Mouse (Mus musculus) left cerebral cortex, adult 18-20 months (tissue): Measurements from ENCODE around the gene Thrap3. TPM values are rescaled to one million over a fixed set of nuclear protein-coding genes. Genes with fewer than 3 reads are reported as not detected.

Experiments
- DNase-seq, 2 experiments: peaks; one replicate each; pipeline ENCODE4 v3.0.0; 2021 to 2022; ENCODE audit warnings: low spot score in 2 of 2, mixed read lengths in 1 of 2
- long read RNA-seq, 2 experiments: library from polyadenylated mRNA; stranded (forward); transcript quantifications; one replicate each; pipeline ENCODE4 v2.0.0; 2021
- total RNA-seq, 2 experiments: library from RNA; stranded (reverse); gene quantifications; 2 replicates each; pipeline ENCODE4 v1.2.3; 2021

Thrap3 gene
- 100 to 1,000 TPM; 132 to 156 TPM for total RNA-seq
- long read RNA-seq, experiment 1, full-length matches to known transcripts: 11 of 34 reads
- long read RNA-seq, experiment 1, partial matches to known transcripts: 6 of 34 reads
- long read RNA-seq, experiment 1, other reads (novel, unspliced or antisense): 17 of 34 reads
- long read RNA-seq, experiment 2, full-length matches to known transcripts: 11 of 30 reads
- long read RNA-seq, experiment 2, partial matches to known transcripts: 3 of 30 reads
- long read RNA-seq, experiment 2, other reads (novel, unspliced or antisense): 16 of 30 reads

DNA sequence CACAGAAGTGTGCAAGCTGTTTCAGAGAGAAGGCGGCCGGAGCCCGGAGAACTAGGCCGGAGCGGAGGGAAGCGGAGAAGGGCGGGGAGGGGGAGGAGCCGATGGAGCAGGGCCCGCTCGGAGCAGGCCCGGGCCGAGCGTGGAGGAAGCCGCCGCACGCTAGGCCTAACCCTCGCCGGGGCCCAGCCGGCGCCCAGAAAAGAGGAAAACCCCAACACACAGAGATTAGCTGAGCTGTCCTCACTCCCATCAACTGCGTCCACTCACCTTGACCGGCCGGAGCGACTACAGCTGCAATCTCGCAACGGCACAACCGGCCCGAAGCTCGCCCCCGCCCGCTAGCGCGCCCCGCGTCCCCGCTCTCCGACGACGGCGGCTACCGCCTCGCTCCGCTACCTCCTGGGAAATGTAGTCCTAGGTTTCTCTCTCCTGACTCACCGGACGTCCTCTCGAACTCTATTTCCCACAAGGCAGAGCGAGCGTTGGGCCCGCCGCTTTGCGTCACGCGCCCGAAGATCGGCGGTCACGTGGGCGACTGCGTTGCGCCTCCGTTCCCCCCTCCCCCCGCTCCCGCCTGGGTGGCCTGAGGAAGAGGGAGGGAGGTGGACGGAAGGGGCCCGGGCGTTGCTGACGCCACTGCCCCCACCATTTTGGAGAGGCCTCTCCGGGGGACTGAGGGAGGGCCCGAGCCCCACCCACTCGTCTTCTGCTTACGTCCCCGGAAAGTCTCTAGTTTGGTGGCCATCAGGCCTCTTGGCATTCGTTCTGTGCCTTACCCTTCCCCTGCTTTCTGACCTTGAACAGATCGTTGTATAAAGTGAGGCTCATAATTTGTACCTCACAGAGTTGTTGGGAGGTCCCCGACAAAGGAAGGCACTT, at the start of gene Thrap3:
TSS of gene Thrap3 (minus strand) at position 458 of the 879 bp plus-strand sequence.
- DNase-seq: peak; percentile 99

DNA sequence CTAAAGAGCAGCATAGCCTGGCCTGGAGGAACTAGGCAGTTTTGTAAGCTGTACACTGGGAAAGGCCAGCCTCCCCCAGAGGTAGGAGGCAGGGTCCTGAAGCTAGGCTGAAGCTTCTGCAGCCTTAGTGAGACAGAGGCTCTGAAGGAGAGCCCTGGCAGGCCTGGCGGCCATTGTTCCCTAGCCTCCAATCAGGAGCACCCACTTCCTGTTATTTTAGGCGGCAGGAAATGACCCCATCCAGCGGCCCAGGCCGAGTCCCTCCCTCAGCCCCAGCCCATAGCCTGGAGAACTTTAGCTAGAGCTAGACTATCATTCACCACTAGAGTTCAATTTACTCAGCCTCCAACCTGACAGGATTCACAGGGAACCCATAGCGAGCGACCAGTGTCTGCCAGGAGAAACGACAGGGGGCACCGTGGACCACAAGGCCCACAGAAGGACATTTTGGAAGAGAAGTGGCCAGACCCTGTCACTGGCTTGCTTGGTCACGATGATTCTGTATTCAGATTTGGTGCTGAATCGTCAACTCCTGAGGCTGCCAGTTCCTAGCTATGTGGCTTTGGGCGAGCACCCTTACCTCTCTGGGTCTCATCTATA, 49.2 kb upstream of the Thrap3 start:
- no peak for DNase-seq

DNA sequence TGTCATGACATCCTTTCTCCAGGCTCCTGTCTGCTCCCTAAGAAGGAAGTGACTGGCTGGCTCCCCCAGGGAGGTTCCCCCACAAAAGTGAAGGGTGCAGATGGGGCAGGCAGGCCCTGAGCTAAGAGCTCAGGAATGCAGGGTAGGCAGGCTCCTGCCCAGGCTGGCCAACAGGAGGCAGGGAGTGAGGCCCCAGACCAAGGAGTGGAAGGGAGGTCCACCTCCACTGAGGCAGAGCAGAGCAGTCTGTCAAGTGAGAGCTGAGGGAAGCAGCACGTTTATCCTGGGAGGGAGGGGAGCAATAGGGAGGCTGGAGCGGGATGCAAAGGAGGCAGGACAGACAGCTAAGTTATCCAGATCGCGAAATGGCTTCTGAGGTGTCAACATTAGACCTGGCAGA, 48.1 kb upstream of the Thrap3 start:
- no peak for DNase-seq

DNA sequence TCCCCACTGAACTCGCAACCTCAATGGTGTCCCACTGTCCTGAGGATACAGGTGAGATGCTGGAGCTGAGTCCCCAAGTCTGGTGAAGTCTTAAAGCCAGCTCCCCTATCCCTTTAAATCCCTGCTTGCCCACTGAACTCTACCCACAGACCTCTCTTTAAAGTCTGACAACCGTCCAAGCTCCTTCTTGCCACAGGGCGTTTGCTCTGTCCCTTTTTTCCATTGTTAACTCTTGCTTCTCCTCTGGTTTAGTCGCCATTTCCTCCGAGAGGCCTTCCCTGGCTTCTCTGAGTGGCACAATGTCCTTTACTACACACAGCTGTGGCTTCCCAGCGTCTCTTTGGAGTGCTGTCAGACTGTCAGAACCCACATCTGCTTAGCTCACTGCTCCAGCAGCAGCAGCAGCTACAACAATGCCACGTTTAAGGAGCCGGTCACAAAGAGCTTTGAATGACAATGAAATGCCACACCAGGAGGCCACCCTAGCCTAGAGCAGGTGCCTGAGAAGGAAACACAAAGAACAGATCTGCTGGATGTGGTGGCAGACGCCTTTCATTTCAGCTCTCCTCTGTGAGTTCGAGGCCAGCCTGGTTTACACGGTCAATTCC, 45.8 kb upstream of the Thrap3 start:
- DNase-seq: no peak

DNA sequence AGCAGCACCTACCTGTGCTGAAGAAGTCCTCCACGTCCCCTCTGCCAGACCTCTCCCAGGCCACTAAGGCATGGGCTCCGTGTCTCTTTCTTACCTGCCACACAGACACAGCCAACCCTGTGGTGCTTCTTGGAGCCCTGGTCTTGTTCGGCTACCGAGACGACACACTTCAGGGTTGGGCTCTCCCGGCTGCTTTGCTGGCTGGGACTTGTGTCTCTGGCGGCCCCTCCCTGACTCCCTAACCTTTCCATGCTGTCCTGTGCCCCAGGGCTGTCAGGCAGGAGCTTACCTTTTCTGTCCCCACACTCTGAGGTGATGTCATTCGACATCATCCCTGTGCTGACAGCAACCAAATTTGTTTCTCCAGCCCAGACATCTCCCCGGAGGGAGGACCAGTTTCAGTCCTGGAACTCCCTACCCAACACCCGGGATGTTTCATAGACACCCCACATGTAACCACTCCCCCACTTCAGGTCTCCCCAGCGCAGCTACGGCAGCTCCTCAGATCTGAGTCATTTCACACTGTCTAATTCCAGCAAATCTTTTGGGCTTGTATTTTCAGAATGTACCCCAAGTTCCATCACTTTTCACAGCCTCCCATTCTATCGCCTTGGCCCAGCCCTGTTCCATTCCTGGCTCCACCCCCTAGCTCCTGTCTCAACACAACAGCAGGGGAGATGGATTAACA, 43.8 kb upstream of the Thrap3 start:
- DNase-seq: peak in 1 of 2 experiments; percentile 71

DNA sequence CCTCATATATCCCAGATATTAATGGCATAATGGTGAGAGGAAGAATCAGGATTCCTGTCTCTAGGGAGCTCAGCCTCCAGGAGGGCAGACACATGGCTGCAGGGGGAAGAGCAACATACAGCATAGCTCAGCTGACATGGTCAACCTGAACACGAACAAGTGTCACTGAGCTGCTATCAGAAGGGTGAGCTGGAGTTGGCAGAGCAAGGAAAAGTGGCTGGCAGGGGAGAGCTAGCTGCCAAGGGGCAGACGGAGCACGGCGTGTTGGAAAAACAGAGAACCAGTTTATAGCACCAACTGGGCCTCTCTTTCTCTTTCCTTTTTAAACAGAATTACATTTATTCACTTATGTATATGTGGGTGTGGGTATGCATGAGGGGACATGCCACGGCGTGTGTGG, 40.0 kb upstream of the Thrap3 start:
- DNase-seq: no peak

DNA sequence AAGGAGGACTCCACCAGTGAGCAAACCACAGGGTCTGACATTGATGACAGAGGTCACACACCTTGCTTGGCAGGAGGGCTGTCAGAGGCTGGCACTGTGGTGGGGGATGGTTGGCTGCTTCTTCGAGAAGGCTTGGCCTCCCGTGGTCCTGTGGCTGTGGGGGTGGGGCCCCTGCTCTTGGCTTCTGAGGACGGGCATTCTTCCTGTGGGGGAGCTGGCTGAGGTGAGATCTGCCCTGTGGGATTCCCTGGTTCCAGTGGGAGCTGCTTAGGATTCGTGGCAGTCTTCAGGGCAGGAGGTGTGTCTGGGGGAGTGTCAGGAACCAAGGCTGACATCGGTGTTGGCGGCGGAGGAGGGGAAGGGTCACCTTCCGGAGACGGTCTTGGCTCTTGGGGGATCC, 39.4 kb upstream of the Thrap3 start:
- no peak for DNase-seq

DNA sequence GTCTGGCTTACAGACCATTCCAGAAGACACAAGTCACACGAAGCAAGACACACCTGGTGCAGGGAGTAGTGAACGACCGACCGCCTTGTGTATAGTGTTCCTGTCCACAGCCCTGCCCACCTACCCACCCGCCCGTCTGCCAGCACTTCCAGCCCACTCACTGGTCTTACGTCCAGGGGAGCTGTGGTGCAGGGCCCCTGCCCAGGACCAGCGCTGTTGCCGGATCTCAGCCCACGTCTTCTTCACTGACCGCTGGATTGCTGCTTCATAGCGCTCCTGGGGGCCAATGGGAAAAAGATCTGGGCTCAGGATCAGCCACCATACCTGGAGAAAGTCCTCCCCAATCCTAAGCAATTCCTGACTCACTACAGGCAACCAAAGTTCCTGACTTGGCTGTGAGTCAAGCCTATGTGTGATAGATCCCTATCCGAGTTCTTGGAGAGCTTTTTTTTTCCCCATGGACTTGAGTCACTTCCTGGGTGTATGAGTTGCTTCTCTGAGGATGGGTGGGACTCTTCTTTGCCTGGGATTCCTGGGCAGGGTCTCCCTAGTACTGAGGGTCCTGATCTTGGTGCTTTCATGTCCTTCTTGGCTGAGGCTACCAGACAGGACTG, 37.4 kb upstream of the Thrap3 start:
- no peak for DNase-seq

DNA sequence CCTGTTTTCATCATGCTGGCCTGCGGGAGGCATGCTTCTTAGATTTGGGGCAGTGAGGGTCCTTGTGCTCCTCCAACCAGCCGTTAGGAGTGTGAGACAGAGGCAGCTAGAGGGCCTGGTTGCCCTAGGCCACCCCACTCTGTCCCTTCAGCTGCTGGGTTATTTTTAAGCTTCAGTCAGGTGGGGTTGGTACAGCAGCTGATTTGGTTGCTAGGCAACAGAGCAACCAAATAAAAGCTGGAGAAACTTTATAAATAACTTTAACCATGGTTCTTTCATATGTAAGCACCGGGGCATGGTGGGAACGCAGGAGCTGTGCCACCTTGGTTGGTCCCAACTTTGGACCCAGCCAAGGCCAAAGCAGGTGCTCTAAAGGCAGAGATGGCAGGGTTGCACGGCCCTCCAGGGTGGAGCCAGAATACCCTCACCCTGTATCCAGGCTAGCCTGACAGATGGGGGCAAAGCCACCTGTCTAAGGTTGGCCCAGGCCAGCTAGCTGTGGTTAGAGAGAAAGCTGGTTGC, 35.2 kb upstream of the Thrap3 start:
- no peak for DNase-seq

DNA sequence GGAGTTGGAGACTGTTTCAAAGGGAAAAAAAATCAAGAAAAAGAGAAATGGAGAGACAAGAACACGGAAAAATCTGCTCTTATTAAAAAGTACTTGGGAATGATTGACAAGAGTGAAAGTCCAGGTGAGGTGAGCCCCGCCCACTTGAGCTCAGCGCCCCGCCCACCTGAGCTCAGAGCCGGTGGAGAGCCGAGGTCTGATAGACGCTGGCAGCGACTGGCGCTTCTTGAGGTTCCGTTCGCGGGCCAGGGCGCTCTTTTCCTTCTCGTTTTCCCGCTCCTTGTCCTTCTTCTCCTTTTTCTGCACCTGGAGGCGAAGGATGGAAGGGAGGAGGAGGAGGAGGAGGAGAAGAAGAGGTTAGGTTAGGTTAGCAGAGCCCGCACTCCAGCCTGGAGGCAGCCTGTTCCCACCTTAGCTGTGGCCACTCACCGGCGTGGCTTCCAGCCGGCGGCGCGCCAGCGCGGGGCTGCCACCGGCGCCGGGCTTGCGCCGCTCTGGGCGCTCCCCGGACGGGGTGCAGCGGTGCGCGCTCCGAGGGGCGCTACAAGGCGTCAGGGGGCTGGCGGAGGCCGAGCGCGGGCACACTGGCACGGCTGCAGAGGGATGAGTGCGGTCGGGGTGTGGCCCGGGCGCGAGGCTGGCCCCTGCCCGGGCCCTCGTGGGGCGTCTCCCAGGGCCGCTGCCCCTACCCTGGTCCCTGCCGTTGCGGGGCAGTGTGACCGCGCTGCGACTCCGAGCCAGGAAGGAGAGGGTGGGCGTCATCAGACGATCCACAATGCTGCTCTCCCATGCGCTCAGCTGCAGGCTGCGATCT, 34.1 kb upstream of the Thrap3 start:
- no peak for DNase-seq

DNA sequence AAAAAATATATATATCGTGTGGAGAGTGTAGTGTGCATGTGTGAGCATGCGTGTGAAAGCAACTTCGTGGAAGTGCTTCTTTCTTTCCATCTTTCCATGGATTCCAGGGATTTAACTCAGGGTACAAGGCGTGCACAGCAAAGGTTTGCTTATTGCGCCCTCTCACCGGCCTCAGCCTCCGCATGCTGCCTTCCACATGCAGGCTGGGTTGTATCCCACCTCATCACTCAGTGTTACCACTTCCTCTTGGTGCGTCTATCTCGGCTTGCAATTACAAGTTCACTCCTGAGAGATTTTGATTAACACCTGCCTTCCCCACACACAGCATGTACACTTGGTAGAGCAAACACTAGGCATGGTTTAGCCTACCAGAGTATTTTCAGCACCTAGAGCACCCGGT, 32.6 kb upstream of the Thrap3 start:
- no peak for DNase-seq

DNA sequence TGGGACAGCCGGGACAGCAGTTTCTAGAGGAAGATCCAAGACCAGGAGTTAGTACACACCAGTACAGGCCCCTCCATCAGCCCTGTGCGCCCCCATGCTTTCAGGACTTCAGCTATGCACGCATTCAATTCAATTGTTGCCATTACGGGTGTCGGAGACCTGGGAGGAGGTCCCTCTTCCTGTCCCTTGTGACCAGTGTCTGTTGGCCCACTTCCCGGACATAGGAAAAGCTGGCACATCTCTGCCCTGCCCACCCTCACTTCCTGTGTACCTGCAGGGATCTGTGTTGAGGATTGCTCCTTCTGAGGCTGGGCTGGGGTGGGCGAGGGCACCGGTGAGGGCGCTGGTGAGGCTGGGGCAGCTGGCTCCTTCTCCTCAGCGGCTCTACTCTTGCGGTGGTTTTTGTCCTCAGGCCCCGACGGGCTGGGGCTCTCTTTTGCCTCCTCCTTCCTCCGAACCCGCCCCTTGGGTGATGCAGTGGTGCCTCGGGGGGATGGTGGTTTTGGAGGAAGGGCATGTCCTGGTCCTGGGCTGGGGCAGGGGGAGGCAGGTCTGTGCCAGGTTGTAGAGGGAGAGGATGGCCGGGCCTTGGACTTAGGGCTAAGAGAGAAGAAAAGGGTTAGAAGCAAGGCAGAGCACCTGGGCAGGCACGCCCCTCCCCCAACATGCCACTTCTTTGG, 32.1 kb upstream of the Thrap3 start:
- DNase-seq: no peak

DNA sequence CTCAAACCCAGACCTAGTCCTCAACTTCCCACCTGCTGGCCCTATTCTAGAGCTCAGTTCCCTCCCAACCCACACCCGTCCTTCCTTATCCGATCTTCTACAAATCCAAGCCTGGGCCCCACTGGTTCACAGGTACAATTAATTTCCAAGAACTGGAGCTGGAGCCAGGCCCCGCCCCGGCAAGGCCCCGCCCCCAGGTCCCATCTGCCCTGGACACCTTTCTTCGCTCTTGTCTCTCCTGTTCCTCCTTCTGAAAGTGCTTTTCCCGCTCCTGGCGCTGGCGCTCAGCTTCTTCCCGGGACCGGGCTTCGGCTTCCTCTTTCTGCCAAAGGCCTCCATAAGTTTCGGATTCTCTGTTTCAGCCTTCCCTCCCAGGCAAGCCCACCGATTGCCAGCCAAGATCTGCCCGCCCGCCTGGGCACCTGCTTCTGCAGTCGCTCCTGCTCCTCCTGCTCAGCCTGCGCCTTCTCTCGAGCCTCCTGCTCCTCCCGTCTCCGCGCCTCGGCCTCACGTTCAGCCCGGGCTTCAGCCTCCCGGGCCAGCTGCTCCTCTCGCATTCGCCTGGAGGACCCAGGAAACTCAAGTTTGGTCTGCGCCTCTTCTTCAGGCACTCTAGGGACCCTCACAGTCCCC, 31.2 kb upstream of the Thrap3 start:
- no peak for DNase-seq

DNA sequence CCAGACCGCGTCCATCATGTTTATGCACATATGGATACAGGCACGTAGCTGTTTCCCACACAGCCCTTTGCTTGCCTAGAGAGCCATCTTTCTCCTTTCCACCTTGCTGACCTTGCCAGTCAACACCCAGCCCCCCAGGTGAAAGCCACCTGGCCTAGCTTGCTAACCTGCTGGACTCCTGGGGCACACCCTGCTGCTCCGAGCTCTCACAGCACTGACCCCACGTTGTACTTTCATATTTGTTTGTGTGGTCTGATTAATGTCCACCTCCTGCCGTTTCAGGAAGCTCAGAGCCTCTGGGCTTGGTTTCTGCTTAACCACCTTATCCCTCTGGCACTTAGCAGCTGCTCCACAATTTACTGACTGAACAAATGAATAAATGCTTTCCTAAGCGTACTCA, 27.3 kb upstream of the Thrap3 start:
- no peak for DNase-seq

DNA sequence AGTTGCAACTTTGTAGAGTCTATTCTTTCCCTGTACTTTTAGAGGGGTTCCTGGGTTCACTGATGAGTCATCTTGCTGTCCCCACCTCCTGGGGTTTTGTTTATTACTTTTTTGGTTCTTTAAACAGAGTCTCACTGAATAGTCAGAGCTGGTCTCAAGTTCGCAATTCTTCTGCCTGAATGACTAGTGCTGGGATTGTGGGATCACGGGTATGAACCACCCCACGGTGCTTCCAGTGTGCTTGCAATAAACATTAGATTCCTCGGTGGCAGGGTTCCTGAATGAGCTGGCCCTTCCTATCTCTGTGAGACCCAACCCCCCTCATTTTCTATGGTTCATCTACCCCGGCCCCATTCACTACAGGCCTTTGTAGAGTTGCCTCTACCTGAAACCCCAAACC, 25.6 kb upstream of the Thrap3 start:
- DNase-seq: no peak

DNA sequence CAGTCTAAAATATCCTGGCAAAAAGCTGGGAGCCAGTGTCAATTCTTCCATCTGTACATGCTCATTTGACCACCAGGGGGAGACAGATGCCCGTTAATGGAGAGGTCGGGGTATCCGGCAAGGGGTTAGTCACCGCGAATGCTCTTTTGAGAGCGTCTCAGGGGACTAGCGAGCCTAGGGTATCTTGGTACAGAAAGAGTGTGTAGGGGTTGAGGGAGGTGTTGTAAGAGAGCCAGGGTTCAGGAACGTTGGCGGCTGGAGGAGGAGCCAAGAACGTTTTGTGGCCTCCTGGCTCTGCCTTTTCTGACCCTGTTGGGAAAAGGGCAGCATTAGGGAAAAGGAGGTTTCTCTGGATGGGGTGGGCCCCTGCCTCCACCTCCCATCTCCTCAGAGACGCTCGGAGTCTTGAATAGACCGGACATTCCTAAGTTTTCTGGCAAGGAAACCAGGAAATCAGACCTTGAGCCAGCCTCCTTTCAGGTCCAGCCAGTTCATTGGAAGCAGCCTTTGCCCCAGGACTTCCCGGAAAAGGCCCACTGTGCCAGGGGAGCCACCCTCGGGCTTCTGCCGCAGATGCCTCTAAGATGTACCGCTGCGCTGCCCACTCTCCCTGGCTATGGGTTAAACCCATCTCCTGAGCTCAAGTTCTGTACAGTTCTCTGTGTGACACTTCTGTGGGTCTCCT, 24.7 kb upstream of the Thrap3 start:
- DNase-seq: peak; percentile 88 to 95

DNA sequence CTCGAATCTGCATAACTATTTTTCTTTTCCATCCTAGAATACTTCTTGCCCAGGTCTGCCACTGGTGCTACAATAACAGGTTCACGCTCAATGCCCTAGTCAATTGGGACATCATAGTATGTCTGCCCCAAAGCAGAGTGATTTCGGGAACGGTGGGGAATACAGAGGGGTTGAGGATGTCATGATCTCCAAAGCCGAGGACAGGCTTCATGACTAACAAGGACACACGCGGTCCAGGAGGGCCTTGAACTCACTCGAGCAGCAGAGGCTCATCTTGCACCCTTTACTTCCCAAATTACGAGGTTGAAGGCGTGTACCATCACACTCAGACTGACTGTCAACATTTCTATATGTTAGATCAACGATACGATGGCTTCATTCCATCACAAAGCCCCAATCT, 24.1 kb upstream of the Thrap3 start:
- DNase-seq: no peak

DNA sequence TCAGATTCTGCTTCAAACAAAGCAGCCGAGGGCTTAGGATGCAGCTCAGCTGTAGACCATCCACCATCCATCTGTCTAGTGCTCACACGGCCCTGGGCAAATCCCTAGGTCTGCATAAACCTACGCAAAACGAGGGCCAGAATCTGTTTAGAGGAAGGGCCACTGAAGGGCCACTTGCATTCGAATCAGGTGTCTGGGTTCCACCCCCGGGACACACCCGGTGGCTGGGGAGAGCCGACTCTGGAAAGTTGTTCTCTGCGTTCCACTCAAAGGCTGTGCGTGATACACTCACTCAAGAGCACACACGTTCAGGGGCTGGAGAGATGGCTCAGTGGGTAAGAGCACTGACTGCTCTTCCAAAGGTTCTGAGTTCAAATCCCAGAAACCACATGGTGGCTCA, 20.1 kb upstream of the Thrap3 start:
- DNase-seq: no peak
